Mouse (Mus musculus) E14TG2a.4 (cell line): ENCODE measurements around the gene Yipf1.
A peak's percentile ranks its signal among the peaks of the same experiment; 100 is the strongest.

Experiments used
- CTCF ChIP-seq: conservative IDR thresholded peaks from 2 replicates; pipeline ENCODE4 v1.5.1; 2014; ENCODE audit warnings: low read length
- NANOG ChIP-seq: IDR thresholded peaks from 2 replicates; pipeline ENCODE4 v1.6.1; 2014; ENCODE audit warnings: borderline replicate concordance, low read length, mixed read lengths

DNA sequence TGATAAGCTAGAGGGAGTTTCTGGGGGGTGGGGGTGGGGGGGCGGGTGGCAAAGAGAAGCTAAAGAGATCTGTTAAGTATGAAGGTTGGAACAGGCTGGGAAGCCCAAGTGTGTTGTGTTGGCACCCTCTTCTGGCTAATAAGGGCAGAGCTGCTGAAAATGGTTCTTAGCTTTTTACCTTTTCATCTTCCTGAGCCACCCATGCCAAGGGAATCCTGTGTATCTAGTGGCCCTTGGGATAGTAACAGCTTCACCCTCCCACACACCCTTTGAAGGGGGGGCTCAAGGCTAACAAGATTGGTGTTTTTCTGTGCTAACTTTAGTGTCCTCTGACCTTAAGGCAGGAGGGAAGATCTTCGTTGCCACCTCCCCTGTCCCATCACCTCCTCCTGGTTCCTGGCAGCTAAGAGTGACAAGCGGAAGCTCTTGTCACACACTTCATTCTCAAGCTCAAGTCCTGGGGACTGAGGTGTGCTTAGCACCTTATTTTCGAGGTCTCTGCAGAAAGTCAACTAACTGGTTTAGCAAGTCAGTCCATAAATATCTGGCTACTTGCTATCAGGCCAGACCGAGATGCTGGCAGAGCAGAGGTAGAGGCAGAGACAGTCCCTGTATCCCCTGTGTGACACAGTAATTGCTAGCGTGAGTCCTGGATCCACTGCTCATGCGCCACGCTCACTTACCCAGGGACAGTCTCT is 35.3 kb downstream of the Yipf1 start:
- peak; percentile 25; the same call in 1 of the 2 replicates for TF ChIP-seq CTCF
- no peak for TF ChIP-seq NANOG
